Mouse (Mus musculus): ENCODE data around the gene Irx4. TPM values are rescaled to one million over a fixed set of nuclear protein-coding genes. Genes with fewer than 3 reads are reported as not detected.
A peak's percentile ranks its signal among the peaks of the same experiment; 100 is the strongest.

Gene Irx4
- polyA plus RNA-seq, 1 experiment from 2014 or later, result 39.4 TPM

DNA sequence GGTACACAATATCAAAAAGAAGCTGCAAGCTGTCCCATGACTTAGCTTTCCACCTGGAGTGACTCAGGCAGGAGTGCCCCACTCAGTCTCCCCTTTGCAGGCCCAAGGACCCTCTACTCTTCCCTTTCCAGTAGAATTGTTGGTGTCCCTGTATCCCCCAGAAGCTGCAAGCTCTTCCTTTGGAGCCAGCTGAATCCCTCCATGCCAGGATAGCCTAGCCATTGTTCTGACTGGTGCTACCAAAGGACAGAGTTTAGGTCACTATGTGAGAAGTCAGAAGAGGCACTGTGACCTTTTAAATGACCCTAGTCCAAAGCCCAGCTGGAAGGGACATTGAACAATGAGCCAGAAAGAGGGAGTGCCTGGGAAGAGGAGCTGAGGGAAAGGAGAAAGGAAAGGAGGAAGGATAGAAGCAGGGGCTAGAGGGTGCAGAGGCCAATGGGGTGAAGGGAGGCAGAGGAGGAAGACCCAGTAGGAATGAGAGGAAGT, 12.6 kb downstream of the Irx4 start:
- no peaks in the 10 kb centered on the region for H3K9me3 ChIP-seq
- peaks cover 10% of the 10 kb centered on the region; the same call in 1 of the 2 replicates for H3K36me3 ChIP-seq
- no peak for DNase-seq (ENCODE audit: low spot score)
- peaks cover 91% of the 10 kb centered on the region for H3K4me1 ChIP-seq
- H3K27ac ChIP-seq, result peak overlapping the region; percentile 89
- peak overlapping the region; percentile 8; the same call in 1 of the 2 replicates for H3K4me3 ChIP-seq
- peaks cover 84% of the 10 kb centered on the region for H3K27me3 ChIP-seq (ENCODE audit: insufficient read depth, poor library complexity, severe bottlenecking)

DNA sequence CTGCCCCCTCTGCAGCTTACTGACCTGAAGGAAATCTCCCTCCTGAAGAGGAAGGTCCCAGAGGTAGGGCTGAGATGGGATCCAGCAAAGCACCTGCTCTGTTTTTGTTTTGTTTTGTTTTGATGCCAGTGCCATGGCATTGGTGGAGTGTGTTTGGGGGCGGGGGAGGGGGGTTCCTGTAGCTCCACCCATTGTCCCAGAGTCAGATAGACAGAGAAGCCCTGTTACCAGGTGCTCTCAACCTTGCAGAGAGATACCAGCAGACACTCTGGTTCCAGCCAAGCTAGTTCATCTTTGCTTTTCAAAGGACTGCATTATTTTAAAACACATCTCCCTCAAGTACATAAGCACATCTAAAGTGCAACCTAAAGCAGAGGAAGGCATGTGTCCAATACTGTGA, 13.3 kb downstream of the Irx4 start:
- peaks cover 87% of the 10 kb centered on the region for H3K4me1 ChIP-seq
- H3K9me3 ChIP-seq, result no peaks in the 10 kb centered on the region
- peaks cover 3% of the 10 kb centered on the region; the same call in 1 of the 2 replicates for H3K36me3 ChIP-seq
- WGBS, result 21% methylated on average over 1 of the region's 1 CpGs
- H3K27me3 ChIP-seq (ENCODE audit: insufficient read depth, poor library complexity, severe bottlenecking), result peaks cover 77% of the 10 kb centered on the region
- no peak for DNase-seq (ENCODE audit: low spot score)
- H3K4me3 ChIP-seq, result no peak overlapping the region
- H3K27ac ChIP-seq, result peak overlapping the region; percentile 89

DNA sequence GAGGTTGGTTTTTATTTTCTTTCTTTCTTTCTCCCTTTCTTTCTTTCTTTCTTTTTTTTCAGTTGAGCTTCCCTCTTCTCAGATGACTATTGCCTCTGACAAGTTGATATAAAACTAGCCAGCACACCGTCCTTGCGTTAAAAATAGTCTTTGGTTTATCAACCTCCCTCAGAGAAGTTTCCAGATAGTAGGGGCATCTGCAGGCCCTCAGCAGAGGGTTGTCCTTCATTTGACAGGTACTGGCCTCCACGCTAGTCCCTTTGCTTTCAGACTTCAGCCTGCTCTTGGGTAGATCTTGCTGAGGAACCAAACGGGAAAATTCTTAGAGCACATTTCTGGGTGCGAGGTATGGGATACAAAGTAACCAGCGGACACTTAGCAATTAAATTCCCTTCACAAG, 17.1 kb downstream of the Irx4 start:
- H3K9me3 ChIP-seq, result no peaks in the 10 kb centered on the region
- no peak overlapping the region for H3K4me3 ChIP-seq
- DNase-seq (ENCODE audit: low spot score), result no peak
- H3K36me3 ChIP-seq, result no peaks in the 10 kb centered on the region
- H3K27me3 ChIP-seq (ENCODE audit: insufficient read depth, poor library complexity, severe bottlenecking), result peaks cover 40% of the 10 kb centered on the region
- H3K4me1 ChIP-seq, result peaks cover 65% of the 10 kb centered on the region
- 39% methylated on average over 6 of the region's 6 CpGs for WGBS
- peak overlapping the region; percentile 43; the same call in 1 of the 2 replicates for H3K27ac ChIP-seq

DNA sequence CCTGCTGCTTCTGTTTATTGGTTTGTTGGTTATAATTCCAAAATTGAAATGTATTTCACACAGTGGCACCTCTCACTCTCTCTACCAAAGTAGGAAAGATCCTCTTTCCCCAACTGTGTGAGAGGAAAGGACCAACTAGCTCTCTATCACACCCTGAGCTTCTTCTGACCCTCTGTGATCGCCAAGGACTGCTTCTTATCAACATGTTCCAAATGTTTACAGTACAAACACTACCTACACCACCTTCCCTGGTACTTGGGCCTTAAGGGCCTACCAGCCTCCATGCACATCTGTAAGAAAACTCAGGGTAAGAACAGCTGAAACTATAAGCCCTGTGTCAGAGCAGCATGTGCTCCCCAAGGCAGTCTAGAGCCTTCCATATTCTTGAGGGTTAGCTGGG, 17.5 kb downstream of the Irx4 start:
- Histone ChIP-seq H3K4me1 (peaks cover 65% of the 10 kb centered on the region), H3K36me3 (no peaks in the 10 kb centered on the region), H3K9me3 (no peaks in the 10 kb centered on the region), H3K27ac (peak overlapping the region; percentile 43; the same call in 1 of the 2 replicates), H3K4me3 (no peak overlapping the region), H3K27me3 (ENCODE audit: insufficient read depth, poor library complexity, severe bottlenecking) (peaks cover 36% of the 10 kb centered on the region)
- DNase-seq (ENCODE audit: low spot score), result no peak
- 21% methylated on average over 1 of the region's 1 CpGs for WGBS

DNA sequence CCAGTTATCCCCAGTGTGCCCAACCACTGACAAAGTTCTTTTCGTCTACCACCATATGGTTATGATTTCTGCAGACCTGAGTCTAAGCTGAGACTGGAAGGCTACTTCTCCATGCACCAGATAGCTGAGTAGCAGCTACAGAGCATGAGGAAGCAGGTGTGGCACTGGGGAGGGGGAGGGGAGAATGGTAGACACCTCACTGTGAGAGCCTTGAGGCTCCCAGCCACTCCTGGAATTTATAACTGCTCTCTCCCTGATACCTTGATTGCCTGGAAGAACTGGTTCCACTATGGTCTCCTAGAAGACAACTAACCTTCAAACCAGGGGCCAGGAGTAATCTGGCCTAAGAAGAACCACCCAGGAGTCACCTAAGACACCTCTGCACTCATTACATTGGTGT, 18.9 kb downstream of the Irx4 start:
- no peak overlapping the region for H3K4me3 ChIP-seq
- WGBS, result 84% methylated on average over 1 of the region's 1 CpGs
- H3K9me3 ChIP-seq, result no peaks in the 10 kb centered on the region
- no peak for DNase-seq (ENCODE audit: low spot score)
- no peaks in the 10 kb centered on the region for H3K36me3 ChIP-seq
- peaks cover 22% of the 10 kb centered on the region for H3K27me3 ChIP-seq (ENCODE audit: insufficient read depth, poor library complexity, severe bottlenecking)
- H3K27ac ChIP-seq, result 0 out of 2 replicates have a peak overlapping the region, but pooled peaks have one; percentile 7
- peaks cover 63% of the 10 kb centered on the region for H3K4me1 ChIP-seq

DNA sequence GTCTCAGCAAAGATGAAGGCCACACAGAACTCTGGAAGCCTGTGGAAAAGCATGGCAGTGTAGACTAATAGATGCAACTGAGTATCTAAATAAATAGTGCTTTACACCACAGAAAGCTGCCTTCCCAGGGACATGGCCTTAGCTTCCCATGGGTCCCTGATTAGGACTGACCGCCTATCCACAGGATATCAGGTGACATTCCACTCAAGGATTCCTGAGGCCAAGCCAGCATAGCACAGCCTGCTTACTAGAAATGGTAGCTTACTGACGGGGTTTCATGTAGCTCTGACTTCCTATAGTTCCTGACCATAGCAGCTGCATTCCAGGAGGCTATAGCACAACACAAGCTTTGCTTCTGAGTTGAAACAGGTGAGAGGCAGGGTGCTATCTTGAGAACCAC, 22.1 kb downstream of the Irx4 start:
- peaks cover 38% of the 10 kb centered on the region for H3K4me1 ChIP-seq
- no peak overlapping the region for H3K4me3 ChIP-seq
- H3K27ac ChIP-seq, result peak overlapping the region; percentile 59; the same call in 1 of the 2 replicates
- no peak for DNase-seq (ENCODE audit: low spot score)
- 46% methylated on average over 2 of the region's 2 CpGs for WGBS
- no peaks in the 10 kb centered on the region for H3K27me3 ChIP-seq (ENCODE audit: insufficient read depth, poor library complexity, severe bottlenecking)
- H3K36me3 ChIP-seq, result no peaks in the 10 kb centered on the region
- no peaks in the 10 kb centered on the region for H3K9me3 ChIP-seq

DNA sequence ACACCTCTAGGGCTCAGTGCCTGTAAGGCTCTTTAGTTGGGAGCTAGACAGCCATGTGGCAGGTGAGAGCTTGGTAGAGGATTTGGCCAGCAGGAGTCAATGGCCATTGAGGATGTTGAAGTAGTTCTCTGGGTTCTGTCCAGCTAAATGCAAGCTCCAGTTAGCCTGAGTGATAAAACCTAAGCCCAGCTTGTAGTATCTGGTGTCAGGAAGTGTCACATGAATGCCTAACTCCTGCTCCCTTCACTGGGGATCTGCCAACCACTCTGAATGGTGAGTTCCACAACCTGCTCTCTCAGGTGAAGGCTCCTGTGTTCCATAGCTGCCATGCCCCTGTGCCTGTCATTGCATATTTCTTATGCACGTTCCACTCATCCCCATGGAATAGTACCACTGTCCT, 23.3 kb downstream of the Irx4 start:
- Histone ChIP-seq H3K36me3 (no peaks in the 10 kb centered on the region), H3K9me3 (no peaks in the 10 kb centered on the region), H3K4me3 (no peak overlapping the region), H3K27me3 (ENCODE audit: insufficient read depth, poor library complexity, severe bottlenecking) (0 out of 2 replicates have a peak, but pooled peaks cover 3% of the 10 kb centered on the region), H3K4me1 (peaks cover 42% of the 10 kb centered on the region), H3K27ac (peak overlapping the region; percentile 32)
- DNase-seq (ENCODE audit: low spot score), result no peak
- WGBS, result 89% methylated on average over 1 of the region's 1 CpGs

DNA sequence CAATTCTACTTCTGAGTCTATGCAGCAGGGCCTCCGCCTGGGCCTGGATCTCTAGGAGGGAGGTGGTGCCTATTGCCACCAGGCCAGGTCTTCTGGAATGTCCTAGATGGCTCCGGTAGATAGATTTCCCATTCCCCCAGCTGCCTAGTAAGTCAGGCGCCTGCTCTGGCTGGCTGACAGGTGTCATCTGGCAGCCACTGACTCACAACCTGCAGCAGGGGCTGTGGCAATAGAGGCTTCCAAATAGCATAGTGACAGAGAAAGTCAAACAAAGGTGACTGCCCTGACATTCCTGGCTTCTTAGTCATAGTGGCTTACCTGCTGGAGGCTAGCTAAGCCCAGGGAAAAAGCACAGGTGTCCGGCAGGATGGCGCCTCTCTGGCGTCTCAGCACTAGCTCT, 29.9 kb downstream of the Irx4 start:
- peaks cover 43% of the 10 kb centered on the region for H3K4me1 ChIP-seq
- DNase-seq (ENCODE audit: low spot score), result no peak
- H3K36me3 ChIP-seq, result no peaks in the 10 kb centered on the region
- no peak overlapping the region for H3K4me3 ChIP-seq
- WGBS, result 73% methylated on average over 6 of the region's 6 CpGs
- H3K27ac ChIP-seq, result peak overlapping the region; percentile 81
- 0 out of 2 replicates have a peak, but pooled peaks cover 3% of the 10 kb centered on the region for H3K27me3 ChIP-seq (ENCODE audit: insufficient read depth, poor library complexity, severe bottlenecking)
- H3K9me3 ChIP-seq, result no peaks in the 10 kb centered on the region

DNA sequence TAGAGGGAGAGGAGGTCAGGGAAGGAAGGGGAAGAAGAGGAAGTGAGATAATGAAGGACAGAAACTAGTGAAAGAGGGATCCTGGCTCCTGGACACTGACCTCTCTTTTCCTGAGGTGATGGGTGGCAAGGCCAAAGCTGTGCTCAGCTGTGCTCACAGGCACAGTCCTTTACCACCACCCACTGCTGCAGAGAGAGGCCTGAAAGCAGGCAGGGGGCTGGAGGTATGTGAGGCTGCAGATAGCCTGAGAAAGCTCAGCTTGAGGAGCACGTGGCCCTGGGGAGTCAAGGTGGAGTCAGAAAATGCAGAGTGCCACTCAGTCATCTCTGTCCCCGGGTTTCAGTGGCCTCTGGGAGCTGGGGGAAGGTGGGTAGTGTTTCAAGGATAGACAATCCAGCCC, 30.8 kb downstream of the Irx4 start:
- Histone ChIP-seq H3K27ac (peak overlapping the region; percentile 81), H3K27me3 (ENCODE audit: insufficient read depth, poor library complexity, severe bottlenecking) (0 out of 2 replicates have a peak, but pooled peaks cover 3% of the 10 kb centered on the region), H3K4me3 (no peak overlapping the region), H3K9me3 (no peaks in the 10 kb centered on the region), H3K36me3 (no peaks in the 10 kb centered on the region), H3K4me1 (peaks cover 43% of the 10 kb centered on the region)
- WGBS, result 16% methylated on average over 2 of the region's 2 CpGs
- DNase-seq (ENCODE audit: low spot score), result no peak

DNA sequence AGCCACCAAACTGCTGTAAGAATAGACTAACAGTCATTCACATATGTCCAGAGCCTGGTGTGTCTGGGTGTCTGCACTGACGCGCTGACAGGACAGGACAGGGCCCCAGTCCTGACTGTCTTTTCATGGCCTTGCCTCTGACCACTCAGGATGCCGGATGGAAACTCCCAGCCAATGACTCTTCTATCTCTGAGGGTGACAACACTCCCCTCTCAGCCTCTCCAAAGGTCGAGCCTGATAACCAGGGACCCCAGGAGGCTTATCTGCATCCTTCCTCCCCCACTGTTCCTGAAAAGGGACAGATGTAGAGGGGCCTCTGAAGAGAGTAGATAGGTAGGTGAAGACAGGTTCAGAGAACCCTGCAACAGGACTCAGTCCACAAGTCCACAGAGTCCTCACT, 38.4 kb downstream of the Irx4 start:
- Histone ChIP-seq H3K9me3 (no peaks in the 10 kb centered on the region), H3K4me1 (peaks cover 40% of the 10 kb centered on the region), H3K27ac (peak overlapping the region; percentile 81; the same call in 1 of the 2 replicates), H3K4me3 (no peak overlapping the region), H3K36me3 (no peaks in the 10 kb centered on the region), H3K27me3 (ENCODE audit: insufficient read depth, poor library complexity, severe bottlenecking) (no peaks in the 10 kb centered on the region)
- peak; percentile 97 for DNase-seq (ENCODE audit: low spot score)
- WGBS, result 7% methylated on average over 4 of the region's 4 CpGs

DNA sequence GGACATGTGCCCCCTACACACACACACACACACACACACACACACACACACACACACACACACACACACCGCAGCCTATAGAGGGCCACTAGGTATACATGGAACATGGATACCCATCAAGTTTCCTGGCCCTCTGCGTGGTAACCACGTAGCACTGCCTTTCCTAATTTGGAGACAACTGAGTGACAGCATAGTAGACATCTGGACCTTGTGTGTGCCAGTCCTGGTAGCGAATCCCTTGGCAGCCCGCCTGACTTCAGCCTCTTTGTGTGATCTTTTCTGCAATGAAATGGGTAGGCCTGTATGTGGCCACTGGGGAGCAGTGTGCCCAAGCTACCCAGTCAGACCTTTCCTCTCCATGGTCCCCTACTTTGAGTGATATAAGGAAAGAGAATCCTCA, 39.0 kb downstream of the Irx4 start:
- DNase-seq (ENCODE audit: low spot score), result peak; percentile 80
- WGBS, result 57% methylated on average over 5 of the region's 5 CpGs
- Histone ChIP-seq H3K9me3 (no peaks in the 10 kb centered on the region), H3K27me3 (ENCODE audit: insufficient read depth, poor library complexity, severe bottlenecking) (no peaks in the 10 kb centered on the region), H3K36me3 (no peaks in the 10 kb centered on the region), H3K4me3 (no peak overlapping the region), H3K27ac (peak overlapping the region; percentile 81), H3K4me1 (peaks cover 46% of the 10 kb centered on the region)

DNA sequence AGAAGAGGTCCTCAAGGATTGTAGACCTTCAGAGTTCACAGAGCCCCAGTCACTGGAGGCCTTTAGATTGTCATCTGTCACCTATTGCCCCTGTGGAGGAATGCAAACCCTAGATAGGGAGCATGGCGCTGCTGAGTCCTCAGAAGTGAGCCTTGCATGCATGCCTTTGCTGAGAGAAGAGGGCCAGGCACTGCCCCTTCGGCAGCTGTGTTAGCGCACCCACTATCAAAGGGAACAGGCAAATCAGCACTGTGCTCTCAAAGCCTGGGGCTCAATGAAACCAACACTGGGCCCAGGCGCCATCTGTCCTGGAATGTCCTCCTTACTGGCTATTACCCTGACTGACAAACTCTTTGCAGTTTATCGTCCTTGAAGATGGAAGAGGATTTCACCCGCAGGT, 44.5 kb downstream of the Irx4 start:
- Histone ChIP-seq H3K27me3 (ENCODE audit: insufficient read depth, poor library complexity, severe bottlenecking) (peaks cover 16% of the 10 kb centered on the region; the same call in 1 of the 2 replicates), H3K4me3 (no peak overlapping the region), H3K9me3 (no peaks in the 10 kb centered on the region), H3K36me3 (no peaks in the 10 kb centered on the region), H3K27ac (peak overlapping the region; percentile 83), H3K4me1 (peaks cover 60% of the 10 kb centered on the region)
- peak; percentile 82 for DNase-seq (ENCODE audit: low spot score)
- WGBS, result 28% methylated on average over 6 of the region's 6 CpGs

DNA sequence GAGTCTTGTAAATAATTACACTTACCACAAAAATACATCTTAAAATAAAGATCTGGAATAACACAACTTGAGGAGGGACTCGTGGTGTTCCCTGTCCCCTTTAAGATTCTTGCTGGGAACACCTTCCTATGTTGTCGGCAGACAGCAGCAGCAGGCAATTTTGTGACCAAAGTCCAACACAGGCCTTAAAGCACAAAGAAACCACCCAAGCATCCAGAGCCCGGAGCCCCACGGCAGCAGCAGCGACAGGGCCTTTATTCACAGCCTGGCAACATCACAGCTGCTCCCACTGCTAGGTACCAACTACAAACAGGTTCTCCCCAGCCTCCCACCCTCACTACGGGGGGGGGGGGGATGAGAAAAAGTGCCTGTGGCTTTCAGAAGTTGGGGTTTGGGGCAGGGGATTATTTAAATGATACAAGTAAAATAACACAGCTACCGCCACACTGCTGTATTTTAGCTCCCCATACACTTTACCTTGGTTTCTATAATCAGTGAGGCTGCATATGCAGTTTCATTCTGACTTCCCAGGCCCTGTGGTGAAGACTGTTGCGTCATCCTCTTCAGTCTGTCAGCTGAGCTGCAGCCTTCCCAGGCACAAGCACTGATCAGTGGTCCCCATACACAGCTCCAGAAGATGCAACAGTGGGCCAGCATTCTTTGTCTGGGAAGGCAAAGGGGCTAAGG, 45.3 kb downstream of the Irx4 start:
- WGBS, result 54% methylated on average over 8 of the region's 8 CpGs
- H3K27ac ChIP-seq, result peak overlapping the region; percentile 83
- no peak overlapping the region for H3K4me3 ChIP-seq
- H3K4me1 ChIP-seq, result peaks cover 58% of the 10 kb centered on the region
- DNase-seq (ENCODE audit: low spot score), result no peak
- peaks cover 16% of the 10 kb centered on the region; the same call in 1 of the 2 replicates for H3K27me3 ChIP-seq (ENCODE audit: insufficient read depth, poor library complexity, severe bottlenecking)
- H3K9me3 ChIP-seq, result no peaks in the 10 kb centered on the region
- no peaks in the 10 kb centered on the region for H3K36me3 ChIP-seq
